Mouse (Mus musculus): ENCODE measurements around the gene A730049H05Rik.

The A730049H05Rik gene

DNA sequence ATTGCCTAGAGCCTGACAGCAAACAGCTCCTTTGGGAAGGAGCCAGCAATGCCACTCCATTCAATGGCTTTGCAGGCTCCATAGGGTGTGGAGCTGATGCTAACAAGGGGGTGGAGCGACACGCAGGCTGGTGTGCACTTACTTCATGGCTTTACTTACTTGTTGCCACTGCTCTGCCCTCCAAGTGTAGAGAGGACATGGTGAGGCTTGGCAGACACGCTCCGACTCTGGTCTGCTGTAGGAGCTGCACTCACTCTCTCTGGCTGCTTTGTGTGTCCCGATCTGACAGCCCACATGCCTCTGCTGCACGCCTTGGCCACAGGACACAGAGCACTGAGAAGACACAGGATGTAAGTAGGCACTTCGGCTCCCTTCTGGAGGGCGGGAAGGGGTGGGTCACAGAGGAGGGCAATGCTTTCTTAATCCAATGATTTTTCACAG, at the start of gene A730049H05Rik:
Gene A730049H05Rik (plus strand): TSS at position 168 of the 441 bp plus-strand sequence.
- no peak for DNase-seq (ENCODE audit: low spot score in 2 of 2)

DNA sequence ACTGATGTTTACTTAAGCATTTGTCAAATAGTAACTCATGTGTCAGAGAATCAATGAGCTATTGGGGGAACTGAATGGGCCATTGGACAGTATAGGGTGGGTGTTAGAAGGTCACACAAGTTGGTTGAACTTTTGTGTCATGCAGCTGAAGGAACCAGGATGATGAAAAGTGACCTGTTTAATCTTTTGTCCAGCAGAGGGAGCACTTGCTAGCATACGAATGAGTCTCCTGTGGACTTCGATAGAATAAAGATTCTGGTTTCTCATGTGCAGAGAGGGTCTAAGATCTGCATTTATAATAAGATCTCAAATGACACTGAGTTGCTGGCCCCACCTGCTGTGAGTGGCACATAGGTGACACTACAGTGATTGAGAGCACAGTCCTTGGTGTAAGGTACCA, 39.9 kb upstream of the A730049H05Rik start:
- peak in 1 of 2 experiments; percentile 15 for DNase-seq (ENCODE audit: low spot score in 2 of 2)

DNA sequence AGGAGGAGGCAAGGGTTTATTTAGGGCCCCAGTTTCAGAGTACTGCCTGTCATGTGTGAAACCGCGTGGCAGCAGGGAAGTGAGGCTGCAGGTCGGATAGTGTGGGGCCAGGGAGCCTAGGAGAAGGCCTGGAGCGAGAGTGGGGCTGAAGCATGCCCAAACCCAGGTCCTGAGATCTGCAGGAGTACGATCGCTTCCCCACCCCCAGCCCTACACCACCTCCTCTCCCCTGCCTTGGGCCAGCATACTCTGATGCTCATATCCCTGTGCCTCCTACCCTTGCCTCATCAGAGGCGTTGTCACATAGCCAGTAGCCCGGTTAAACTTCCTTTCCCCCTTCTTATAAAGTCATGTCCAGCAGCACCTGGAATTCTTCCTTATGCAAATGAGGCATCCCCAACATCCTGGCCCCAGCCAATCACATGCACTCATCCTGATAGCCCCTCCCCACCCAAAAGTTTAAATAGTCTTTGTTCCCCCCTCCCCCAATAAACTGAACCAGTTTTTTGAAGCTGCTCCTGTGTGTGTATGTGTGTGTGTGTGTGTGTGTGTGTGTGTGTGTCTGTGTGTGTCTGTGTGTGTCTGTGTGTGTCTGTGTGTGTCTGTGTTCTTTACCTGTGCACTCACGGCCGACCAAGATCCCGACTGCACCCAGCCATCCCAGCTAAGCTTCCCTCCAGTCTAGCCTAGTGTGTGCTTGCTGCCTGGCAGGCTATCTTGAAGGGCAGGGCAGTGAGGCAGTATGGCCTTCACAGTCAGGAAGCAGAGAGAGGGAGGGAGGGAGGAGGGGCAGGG, 36.9 kb upstream of the A730049H05Rik start:
- DNase-seq (ENCODE audit: low spot score in 2 of 2) = no peak

DNA sequence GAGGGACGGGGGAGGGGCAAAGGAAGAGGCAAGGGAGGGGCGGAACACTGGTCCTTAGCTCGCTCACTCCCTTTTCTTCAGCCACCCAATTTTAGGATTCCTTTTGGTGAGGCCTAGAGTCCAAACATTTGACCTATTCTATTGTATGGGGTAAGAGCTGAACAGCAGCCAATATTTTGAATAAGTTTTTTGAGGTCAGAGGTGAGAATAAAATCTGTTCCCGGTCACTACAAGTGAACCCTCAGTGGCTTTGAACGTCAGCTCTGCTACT, 36.4 kb upstream of the A730049H05Rik start:
- DNase-seq (ENCODE audit: low spot score in 2 of 2) = no peak

DNA sequence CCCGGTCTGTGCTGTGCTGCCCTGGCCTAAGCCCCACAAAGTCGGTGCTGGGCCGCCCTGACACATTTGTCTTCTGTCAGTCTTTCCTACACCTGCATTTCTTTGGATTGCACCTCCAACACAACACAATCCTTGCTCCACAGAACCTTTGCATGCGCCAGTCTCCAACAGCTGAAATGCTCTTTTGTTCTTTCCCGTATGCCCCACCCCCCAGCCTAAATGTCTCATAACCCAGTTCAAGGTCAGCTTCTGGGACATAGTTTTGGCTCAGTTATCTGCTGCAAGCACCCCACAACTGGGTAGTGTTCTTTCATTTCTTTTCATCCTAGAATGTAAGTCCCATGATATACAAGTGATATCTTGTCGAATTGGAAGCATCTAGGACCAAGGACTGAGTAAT, 34.8 kb upstream of the A730049H05Rik start:
- DNase-seq (ENCODE audit: low spot score in 2 of 2) = no peak

DNA sequence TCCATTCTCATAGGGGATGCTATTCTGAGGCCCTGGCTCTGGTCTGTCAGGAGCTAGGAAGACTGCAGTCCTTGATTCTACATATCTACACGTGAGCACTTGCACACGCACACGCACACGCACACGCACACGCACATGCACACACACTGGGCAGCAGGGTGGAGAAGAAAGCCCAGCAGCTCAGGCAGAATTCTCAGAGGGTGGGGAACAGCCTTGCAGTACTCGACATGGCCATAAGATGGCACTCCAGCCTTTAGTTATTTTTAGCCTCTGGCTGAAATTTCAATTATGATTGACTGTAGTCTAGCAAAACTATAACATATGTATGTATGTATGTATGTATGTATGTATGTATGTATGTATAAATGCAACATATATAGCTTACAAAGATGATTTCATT, 31.5 kb upstream of the A730049H05Rik start:
- peak; percentile 17 to 28 for DNase-seq (ENCODE audit: low spot score in 2 of 2)

DNA sequence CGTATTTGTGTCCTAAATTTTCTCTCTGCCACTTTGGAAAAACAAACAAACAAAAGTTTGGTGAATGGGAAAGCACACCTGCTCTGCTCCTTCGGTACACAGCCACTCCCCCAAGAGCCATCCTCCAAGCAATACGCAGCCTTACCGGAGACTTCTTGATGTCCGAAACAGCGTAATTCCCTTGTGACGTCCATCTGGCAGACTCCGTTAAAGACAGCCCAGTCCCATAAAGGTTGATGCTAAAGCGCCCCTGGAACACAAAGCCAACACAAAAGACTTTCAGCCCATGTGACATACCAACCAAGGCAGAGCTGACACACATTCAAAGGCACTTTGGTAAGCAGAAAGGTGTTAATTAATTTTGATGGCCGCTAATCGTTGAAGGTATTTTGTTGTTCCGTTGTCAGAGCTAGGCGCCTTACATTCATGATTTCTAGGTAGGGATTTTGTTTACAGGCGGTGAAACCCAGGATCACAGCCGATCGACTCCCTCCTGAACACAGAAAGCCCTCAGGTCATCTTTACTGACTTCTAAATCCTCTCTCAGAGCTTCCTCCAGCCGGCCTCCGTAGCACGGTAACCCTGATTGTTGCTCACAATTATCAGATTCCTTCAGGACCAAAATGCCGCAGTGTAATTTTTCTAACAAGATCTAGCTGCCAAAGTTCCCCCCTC, 29.4 kb upstream of the A730049H05Rik start:
- DNase-seq (ENCODE audit: low spot score in 2 of 2) = no peak

DNA sequence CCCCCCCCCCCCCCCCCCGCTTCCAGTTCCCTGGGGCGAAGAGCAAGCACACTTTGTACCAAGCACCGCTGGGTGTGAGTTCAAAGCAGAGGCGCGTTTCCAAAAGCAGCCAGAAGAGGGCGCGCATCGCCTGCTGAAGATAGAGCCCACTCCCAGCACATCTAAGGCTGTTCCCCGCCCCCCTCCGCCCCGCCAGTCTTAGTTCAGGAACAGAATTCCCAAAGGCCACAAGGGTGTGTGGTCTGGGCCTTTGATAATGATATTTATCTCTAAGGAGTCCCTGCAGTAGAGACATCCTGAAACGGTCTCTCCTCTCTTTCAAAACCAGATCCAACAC, 28.9 kb upstream of the A730049H05Rik start:
- peak; percentile 79 to 89 for DNase-seq (ENCODE audit: low spot score in 2 of 2)

DNA sequence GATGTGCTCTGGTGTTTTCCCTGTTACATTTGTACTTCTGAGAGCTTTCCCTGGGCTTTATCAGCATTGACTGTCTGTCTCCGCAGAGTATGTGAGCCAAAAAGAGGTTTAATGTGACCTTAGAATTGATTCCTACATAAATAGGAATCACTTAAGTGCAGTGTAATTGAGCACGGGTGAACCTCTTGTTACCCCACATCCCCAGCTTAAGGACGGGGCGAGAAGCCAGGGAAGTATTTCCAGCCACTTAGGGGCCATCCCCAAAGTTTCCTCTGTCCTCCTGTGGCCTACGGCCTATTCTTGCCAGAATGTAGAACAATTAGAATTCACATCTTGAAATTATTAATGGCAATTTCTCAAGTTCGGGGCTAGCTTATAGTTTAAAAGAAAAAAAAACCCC, 22.5 kb upstream of the A730049H05Rik start:
- DNase-seq (ENCODE audit: low spot score in 2 of 2) = no peak

DNA sequence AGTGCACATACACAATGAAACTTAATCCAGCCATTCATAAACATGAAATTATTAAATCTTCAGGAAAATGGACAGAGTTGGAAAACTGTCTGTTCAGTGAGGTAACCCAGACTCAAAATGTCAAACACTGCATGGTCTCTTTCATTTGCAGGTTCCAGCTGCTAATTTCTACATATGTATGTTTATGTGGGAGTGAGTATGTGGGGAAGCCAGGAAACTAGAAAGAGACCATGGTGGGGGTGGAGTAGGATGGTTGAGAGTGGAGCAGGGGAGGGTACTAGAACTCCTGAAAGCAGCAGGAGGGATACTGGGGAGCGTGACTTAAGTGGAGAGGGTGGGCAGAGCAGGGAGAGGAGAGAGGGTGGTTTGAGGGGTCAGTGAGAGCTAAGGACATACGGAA, 14.8 kb upstream of the A730049H05Rik start:
- DNase-seq (ENCODE audit: low spot score in 2 of 2) = no peak

DNA sequence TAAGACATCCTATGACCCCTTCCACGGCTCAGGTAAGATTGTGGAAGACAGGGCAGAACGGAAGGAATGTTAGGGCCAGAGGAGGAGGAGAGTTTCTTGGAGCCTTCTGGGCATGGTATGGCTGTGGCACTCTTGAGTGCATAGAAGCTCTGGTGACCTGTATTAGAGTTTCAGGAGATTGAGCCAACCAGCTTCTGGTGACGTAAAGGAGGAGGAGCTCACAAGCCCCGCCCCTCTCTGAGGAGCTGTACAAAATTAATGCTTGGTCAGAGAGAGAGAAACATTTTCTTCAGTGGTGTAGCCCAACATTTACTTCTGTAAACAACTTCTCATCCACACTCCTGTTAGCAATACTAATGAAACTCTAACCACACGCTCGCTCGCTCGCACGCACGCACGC, 13.9 kb upstream of the A730049H05Rik start:
- no peak for DNase-seq (ENCODE audit: low spot score in 2 of 2)

DNA sequence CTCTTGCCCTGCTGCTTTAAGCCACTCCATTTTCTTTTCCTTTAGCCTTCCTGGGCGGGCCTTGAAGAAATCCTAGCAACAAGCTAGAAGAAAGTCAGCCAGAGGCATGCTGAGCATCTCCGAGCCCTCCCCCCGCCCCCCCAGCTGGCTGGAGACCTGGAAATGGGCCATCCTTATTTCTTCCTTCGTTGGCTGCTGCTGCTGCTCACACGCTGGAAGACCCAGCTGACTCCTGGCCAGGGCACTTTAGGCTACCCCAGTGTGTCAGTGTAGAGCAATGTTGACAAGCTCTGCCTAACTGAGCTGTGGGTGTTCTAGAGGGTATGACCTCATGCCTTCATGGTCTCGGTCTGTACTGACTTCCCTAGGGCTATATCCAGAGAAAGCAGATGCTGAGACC, 13.1 kb upstream of the A730049H05Rik start:
- peak; percentile 50 to 57 for DNase-seq (ENCODE audit: low spot score in 2 of 2)

DNA sequence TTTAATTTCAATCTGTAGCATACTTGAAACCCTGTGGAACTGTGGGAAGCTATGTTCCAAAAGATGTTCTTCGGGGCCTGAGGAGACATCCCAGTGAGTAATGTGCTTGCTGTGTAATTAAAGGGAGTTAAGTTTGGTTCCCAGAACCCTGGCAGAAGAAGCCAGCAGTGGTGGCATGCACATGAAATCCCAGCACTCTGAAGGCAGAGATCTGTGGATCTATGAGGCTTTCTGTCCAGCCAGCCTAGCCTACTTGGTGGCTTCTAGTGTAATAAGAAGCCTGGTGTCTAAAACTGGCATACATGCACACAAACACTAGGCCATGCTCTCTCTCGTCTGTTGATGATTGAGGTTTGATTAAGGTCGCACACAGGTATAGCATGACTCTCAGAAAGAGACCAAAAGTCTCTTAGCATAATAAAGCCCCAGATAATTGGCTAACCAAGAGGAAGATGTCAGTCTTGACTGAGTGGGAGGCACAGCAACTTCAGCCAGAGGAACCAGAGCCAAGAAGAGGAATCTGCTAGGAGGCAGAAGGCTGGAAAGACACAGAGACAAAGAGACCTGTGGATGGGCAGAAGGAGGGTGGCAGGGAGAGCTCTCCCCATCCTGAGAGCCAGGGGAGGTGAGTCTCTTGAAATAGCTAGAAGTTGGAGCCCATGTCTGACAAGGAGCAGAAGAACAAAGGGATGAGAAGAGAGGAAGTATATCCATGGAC, 11.9 kb upstream of the A730049H05Rik start:
- DNase-seq (ENCODE audit: low spot score in 2 of 2) = no peak

DNA sequence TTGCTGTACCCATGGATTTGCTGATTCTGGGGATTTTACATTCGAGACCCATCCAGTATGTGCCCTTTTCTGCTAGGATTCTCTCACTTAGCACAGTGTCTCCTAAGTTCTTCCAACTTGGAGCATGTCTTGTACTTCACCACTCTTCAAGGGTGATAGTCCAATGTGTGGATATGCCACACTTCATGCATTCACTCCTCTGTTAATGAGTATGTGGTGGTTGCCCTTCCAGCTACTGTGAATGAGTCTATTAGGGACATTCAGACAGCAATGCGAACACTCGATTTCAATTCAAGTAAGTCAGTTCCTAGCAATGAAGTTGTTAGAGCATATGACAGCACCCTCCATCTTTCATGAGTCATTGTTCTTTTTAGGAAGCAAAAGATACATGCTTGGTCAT, 6.5 kb upstream of the A730049H05Rik start:
- DNase-seq (ENCODE audit: low spot score in 2 of 2) = no peak

DNA sequence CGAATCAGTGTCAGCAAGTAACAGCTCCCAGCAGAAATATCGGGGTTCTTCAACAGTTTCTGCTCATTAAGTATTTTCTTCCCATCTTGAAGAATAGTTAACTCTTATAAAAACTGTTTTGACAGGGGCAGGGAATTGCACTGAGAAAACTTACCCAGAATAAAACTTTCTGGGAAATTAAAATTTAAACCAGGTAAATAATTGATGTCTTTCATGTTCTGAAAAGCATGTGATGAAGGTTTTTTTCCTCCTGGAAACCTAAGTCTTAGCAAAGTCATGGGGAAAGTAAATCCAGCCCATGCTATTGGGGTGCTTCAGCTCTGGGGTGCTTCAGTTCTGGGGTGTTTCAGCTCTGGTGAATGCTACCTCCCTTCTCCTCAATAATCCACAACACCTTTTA, 5.7 kb upstream of the A730049H05Rik start:
- no peak for DNase-seq (ENCODE audit: low spot score in 2 of 2)

DNA sequence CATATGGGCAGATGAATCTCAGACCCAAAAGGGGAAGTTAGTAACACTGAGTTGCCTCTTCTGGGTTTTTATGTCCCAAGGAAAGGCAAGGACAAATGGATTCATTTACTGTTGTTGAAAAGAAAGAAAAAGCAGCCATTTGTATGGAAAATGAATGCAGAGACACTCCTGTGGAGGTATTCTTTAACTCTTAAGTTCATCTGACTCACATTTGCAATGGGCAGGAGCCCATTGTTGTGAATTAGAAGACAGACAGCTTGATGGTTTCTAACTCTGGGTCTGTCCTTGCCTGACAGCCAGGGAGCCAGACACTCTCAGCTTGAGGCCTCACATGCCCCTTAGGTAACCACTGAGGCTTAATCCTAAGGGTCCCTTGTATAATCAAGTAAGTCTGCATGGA, 4.7 kb upstream of the A730049H05Rik start:
- DNase-seq (ENCODE audit: low spot score in 2 of 2) = no peak

DNA sequence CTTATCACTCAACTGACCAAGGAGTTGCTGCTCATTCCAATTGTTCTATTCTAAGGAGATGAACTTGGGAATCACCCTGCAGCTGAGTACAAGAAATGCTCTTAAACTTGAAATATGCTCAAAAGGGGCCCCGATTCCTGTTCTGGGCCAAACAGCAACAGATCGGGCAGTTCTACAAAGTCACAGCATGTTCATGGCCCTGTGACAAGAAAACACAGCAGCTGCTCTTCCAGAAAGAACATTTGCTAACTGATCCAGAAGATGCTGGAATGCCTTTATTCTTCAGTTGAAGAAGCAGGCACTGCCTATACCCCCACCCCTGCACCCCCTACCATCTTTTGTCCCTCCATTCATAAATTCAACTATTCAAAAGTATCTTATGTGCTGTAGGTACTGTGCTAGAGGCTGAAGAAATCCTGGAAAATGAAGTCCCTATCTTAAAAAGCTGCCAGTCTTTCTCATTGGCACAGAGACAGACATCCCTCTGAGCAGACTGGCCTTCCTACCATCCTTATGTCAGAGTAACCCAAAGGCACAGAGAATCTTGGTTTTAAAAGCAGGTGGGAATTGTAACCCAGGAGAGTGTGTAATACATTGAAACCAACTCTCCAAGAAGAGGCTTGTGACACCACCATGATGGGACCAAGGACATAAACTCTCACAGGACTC, 3.4 kb upstream of the A730049H05Rik start:
- DNase-seq (ENCODE audit: low spot score in 2 of 2) = peak; percentile 42 to 62

DNA sequence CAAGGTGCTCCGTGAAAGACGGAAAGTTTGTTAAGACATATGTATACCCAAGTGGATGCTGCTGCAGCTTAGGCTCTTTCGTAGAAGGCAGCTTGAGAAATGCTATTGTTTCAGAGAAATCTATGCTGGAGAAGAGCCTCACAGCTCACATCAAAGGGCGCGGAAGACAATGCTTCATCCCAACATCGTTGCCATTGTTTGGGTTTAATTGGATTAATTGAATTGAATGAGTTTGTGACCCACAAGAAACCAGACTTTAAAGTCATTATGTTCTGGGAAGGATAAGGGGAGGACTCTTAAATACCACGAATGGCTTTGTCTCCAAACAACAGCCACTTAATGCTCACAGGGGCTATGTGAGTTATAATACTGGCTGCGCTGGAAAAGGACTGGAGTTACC, 1.4 kb downstream of the A730049H05Rik start:
- DNase-seq (ENCODE audit: low spot score in 2 of 2) = no peak

DNA sequence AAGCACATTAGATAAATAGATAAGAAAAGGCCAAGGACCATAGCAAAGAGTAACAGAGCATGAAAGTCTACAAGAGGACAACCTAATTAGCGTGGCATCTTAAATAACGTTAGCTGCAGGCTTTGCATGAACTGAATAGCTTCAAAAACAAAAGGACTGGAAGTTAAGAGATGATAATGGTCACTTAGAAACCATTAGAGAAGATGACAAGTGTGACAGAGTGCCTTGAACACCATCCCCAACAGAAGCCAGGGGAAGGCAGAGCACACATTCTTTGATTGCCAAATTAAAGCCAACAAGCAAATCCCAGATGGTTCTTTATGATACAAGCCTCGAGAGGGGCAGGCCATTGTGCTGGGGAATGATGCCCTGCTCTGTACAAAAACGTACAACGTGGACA, 5.3 kb downstream of the A730049H05Rik start:
- DNase-seq (ENCODE audit: low spot score in 2 of 2) = no peak

DNA sequence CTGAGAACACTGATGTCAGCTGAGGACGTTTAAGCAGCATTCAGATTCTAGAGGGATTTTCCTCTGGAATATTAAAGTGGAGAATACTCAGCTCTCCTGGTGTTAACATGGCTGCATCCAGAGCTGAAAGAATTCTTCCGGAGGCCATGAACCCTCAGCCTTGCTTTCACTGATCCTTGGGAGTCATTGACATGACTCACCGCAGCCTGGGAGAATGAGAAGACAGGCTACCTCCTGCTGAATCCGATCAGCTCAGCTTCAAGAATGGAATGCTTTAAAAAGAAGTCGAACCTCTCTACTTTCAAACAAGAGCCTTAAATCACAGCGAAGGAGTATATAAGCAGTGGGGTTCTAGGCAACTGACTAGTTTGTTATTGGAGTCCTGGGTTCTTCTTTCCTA, 5.7 kb downstream of the A730049H05Rik start:
- DNase-seq (ENCODE audit: low spot score in 2 of 2) = no peak

DNA sequence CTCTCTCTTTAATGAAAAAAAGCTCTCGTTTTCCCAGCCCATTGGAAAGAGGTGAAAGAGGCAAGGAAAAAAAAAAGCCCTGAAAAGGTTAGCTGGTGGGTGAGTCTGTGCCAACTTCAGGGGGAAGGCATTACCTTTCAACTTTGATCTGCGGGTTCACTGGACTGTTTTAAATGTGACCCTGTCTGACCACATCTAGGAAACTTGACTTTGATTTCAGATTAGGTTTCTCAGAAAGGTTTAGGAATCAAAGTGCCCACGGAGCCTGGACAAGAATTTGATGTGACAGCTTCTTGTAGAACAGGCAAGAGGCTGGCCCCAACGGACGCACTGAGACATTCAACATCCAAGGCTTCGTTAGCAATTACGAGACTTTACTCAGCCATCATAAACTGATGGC, 7.7 kb downstream of the A730049H05Rik start:
- DNase-seq (ENCODE audit: low spot score in 2 of 2) = no peak

DNA sequence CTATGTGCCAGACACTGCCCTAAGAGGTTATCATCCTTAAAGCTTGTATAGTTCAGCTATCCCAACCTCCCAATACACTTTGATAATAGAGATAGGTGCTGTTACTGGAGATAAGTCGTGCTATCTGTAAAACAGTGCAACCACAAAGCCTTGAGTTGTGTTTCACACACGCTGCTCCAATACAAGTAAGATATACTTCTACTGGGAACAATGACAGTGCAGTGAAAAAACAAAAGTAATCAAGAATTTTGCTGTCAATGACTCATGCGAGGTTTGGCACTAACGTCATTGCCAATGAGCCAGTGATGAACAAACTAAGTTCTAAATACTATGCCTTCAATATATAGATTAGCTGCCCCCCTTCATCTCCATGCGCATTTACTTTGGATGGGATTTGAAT, 10.3 kb downstream of the A730049H05Rik start:
- no peak for DNase-seq (ENCODE audit: low spot score in 2 of 2)

DNA sequence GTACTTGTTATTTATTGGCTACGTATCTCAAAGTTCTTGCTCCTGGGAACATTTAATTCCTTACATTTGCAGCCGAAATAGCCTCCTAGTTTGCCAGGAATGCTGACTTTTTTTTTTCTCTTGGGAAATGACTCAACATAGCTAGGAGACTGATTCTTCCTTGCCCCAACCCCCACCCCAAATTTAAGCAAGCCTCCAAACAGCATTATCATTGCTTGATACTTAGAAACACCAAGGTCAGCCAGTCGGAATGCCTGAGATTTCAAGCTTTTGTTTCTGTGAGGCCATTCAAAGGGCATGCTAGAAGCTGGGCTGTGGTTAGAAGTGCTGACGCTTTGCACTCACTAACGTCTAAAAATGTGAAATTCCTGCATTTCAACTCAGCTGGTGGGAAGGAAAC, 11.1 kb downstream of the A730049H05Rik start:
- DNase-seq (ENCODE audit: low spot score in 2 of 2) = peak; percentile 27 to 30
